Mouse (Mus musculus) bone marrow, adult 2 months (tissue): ENCODE results near the gene Tex19.1. TPM values are rescaled to one million over a fixed set of nuclear protein-coding genes. Genes with fewer than 3 reads are reported as not detected.

Experiments
- H3K27ac ChIP-seq: fragments of 200-500 bp; 2 replicates; pipeline ENCODE4 v1.5.1; 2012; ENCODE audit warnings: low read depth, mild to moderate bottlenecking, control low read depth, inconsistent platforms, low read length; ENCODE audit not compliant: control insufficient read depth, poor library complexity, insufficient read depth
- H3K4me1 ChIP-seq: fragments of 200-500 bp; 2 replicates; pipeline ENCODE4 v1.6.1; 2011; ENCODE audit warnings: low read length; ENCODE audit not compliant: control insufficient read depth, insufficient read depth
- H3K4me3 ChIP-seq: fragments of 200-500 bp; replicated peaks from 2 replicates; pipeline ENCODE3; 2011; ENCODE audit warnings: mild to moderate bottlenecking, low read depth, low read length, control low read depth; ENCODE audit not compliant: control insufficient read depth
- CTCF ChIP-seq: fragments of 200-500 bp; IDR thresholded peaks from 2 replicates; pipeline ENCODE4 v1.5.1; 2011; ENCODE audit warnings: low read length, control low read depth; ENCODE audit not compliant: control insufficient read depth, insufficient read depth
- POLR2A ChIP-seq: fragments of 200-500 bp; IDR thresholded peaks from 2 replicates; pipeline ENCODE4 v1.6.1; 2011; ENCODE audit warnings: low read depth, mild to moderate bottlenecking, control low read depth, low read length, borderline replicate concordance; ENCODE audit not compliant: control insufficient read depth
- WGBS: fragments of 180-500 bp; shearing (Covaris S2); methylation state at CpG from one replicate; pipeline ENCODE4 v1.1.7; 2018; 5-methylcytosine and 5-hydroxymethylcytosine counted together
- polyA plus RNA-seq: library from polyadenylated mRNA; stranded (reverse); fragments of >200 nt; gene quantifications from 2 replicates; pipeline ENCODE4 v1.2.4, GENCODE M21; 2011; ENCODE audit warnings: low replicate concordance; ENCODE audit not compliant: missing spikeins, insufficient read depth, insufficient read length

Gene Tex19.1
- polyA plus RNA-seq, 1 experiment: 6.6 TPM

GRCm38 (mm10) chr11:121112091-121112775 is 33.7 kb upstream of the Tex19.1 start:
- Histone ChIP-seq H3K4me1 (no peaks in the 10 kb centered on the region), H3K4me3 (no peak overlapping the region), H3K27ac (no peak overlapping the region)
- 31% methylated on average over 5 of the region's 5 CpGs for WGBS
- TF ChIP-seq CTCF (no peak), POLR2A (no peak)

GRCm38 (mm10) chr11:121118106-121118505 is 27.8 kb upstream of the Tex19.1 start:
- WGBS: 87% methylated on average over 18 of the region's 18 CpGs
- no peak overlapping the region for H3K4me3 ChIP-seq
- TF ChIP-seq POLR2A: no peak
- TF ChIP-seq CTCF: no peak
- no peaks in the 10 kb centered on the region; the same call in 1 of the 2 replicates for H3K4me1 ChIP-seq
- H3K27ac ChIP-seq: no peak overlapping the region

- H3K4me3 ChIP-seq: no peak within 1 kb of the TSS
- 76% methylated on average over 3 of the region's 3 CpGs for WGBS
- no peak within 1 kb of the TSS for H3K27ac ChIP-seq
- H3K4me1 ChIP-seq: no peaks in the 10 kb centered on the region; the same call in 1 of the 2 replicates
- TF ChIP-seq POLR2A: no peak
- no peak for TF ChIP-seq CTCF
These were observed 27.4 kb upstream of the Tex19.1 start, which contains the start of gene Tex19.2 for GRCm38 (mm10) chr11:121118577-121118976. Tex19.2 (minus strand) TSS chr11:121118677.

- WGBS: 44% methylated on average over 3 of the region's 3 CpGs
- H3K27ac ChIP-seq: no peak overlapping the region
- H3K4me1 ChIP-seq: no peaks in the 10 kb centered on the region; the same call in 1 of the 2 replicates
- no peak overlapping the region for H3K4me3 ChIP-seq
- TF ChIP-seq CTCF (no peak), POLR2A (no peak)
These were observed 24.8 kb upstream of the Tex19.1 start for GRCm38 (mm10) chr11:121121151-121121550.

- TF ChIP-seq POLR2A (no peak), CTCF (no peak)
- H3K27ac ChIP-seq: no peak overlapping the region
- WGBS: 62% methylated on average over 2 of the region's 2 CpGs
- no peaks in the 10 kb centered on the region; the same call in 1 of the 2 replicates for H3K4me1 ChIP-seq
- no peak overlapping the region for H3K4me3 ChIP-seq
These were observed 23.8 kb upstream of the Tex19.1 start for GRCm38 (mm10) chr11:121122024-121122670.

GRCm38 (mm10) chr11:121123438-121123837 is 22.5 kb upstream of the Tex19.1 start:
- no peak overlapping the region for H3K4me3 ChIP-seq
- 82% methylated on average over 4 of the region's 4 CpGs for WGBS
- TF ChIP-seq CTCF: no peak
- no peak for TF ChIP-seq POLR2A
- no peak overlapping the region for H3K27ac ChIP-seq
- H3K4me1 ChIP-seq: no peaks in the 10 kb centered on the region; the same call in 1 of the 2 replicates

- H3K27ac ChIP-seq: no peak overlapping the region
- WGBS: 54% methylated on average over 3 of the region's 3 CpGs
- TF ChIP-seq CTCF (no peak), POLR2A (no peak)
- H3K4me3 ChIP-seq: no peak overlapping the region
- no peaks in the 10 kb centered on the region for H3K4me1 ChIP-seq
These were observed 20.3 kb upstream of the Tex19.1 start for GRCm38 (mm10) chr11:121125522-121126172.

- TF ChIP-seq POLR2A (no peak), CTCF (no peak)
- WGBS: 68% methylated on average over 1 of the region's 1 CpGs
- H3K27ac ChIP-seq: no peak overlapping the region
- no peaks in the 10 kb centered on the region for H3K4me1 ChIP-seq
- H3K4me3 ChIP-seq: no peak overlapping the region
These were observed 19.5 kb upstream of the Tex19.1 start for GRCm38 (mm10) chr11:121126395-121126794.
